Mouse (Mus musculus) thymus, adult 2 months (tissue): Measurements from ENCODE around the gene Pabpc4.

ENCODE experiments used
- CTCF ChIP-seq: fragments of 200-500 bp; IDR thresholded peaks from 2 replicates; pipeline ENCODE4 v1.5.1; 2012; ENCODE audit warnings: mild to moderate bottlenecking, control low read depth, low read length, moderate library complexity, borderline replicate concordance; ENCODE audit not compliant: control insufficient read depth, poor library complexity, insufficient read depth; ENCODE audit errors: extremely low read depth
- POLR2A ChIP-seq: fragments of 200-500 bp; IDR thresholded peaks from 2 replicates; pipeline ENCODE4 v1.6.1; 2012; ENCODE audit warnings: mild to moderate bottlenecking, low read length, control low read depth, moderate library complexity; ENCODE audit not compliant: control insufficient read depth, poor library complexity, insufficient read depth; ENCODE audit errors: extremely low read depth

DNA sequence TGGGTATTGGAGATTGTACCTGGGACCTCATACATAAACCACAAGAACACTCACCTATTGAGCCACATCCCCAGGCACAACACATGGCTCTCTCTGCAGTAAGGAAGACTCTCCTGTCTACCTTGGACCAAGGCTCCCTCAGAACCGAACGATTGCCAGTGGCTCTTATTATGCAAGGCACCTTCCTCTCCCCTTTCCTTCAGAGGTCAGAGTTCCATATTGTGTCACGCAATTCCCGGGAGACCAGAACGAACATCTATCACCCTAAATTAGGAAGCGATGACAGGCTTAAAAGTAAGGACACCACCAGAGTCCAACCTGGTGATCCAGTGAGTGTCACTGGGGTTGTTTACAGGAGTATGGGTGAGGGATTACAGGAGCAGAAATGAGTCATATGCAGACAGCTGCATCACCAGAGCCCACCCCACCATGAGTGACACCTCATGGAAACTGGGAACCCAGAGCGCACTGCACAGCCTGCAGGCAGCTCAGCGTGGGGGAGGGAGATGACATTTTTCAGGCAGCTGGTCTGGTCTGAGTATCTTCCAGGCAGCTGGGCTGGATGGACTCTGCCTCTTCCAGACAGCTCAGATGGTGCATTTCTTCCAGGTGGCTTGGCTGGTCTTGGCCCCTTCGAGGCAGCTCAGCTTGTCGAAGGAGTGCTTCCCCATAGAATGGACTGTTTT lies 36.3 kb upstream of the Pabpc4 start:
- TF ChIP-seq POLR2A (no peak), CTCF (no peak)
